Mouse (Mus musculus): Measurements from ENCODE around the gene Mmab.

DNA sequence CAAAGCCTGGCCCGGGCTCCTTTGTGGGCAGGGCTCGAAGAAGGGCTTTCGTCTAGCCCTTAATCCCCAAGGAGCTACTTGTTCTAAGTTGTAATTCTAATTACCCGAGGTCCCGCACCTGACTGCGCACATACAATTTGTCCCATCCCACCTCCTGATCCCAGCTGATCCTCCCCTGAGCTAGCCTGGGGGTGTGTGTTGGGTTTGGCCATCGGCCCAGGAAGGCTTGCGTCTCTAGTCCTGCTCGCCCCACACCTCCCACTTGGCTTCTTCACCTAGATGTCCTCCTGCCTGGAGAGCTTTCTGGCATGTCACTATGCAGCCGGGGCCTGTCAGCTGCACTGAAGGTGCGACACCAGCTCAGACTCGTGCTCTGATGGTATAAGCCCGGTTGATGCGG, 8.3 kb downstream of the Mmab start:
- TF ChIP-seq POLR2A (IDR thresholded peaks at IDR 0.05; ENCODE audit: borderline replicate concordance, extremely low read depth, low read depth, low read length) = no peak
- TF ChIP-seq CTCF (IDR thresholded peaks at IDR 0.05; ENCODE audit: insufficient read depth, low read length) = no peak
